Mouse (Mus musculus) neural tube, embryonic 11.5 days (tissue): Measurements from ENCODE around the gene Gas2l3. TPM values are rescaled to one million over a fixed set of nuclear protein-coding genes. Genes with fewer than 3 reads are reported as not detected.

Source experiments
- ATAC-seq: fragments of 200-750 bp; cut with Nextera tagmentation; 2 replicates; pipeline ENCODE4 v1.8.0; 2017; ENCODE audit warnings: moderate number of reproducible peaks, mild to moderate bottlenecking, moderate TSS enrichment, moderate library complexity; ENCODE audit not compliant: insufficient read depth, low FRiP score, low TSS enrichment
- DNase-seq: peaks from one replicate; pipeline ENCODE4 v3.0.0-alpha.2; 2015; ENCODE audit warnings: low spot score
- H3K27ac ChIP-seq: fragments of 300-500 bp; sonication (generic); 2 replicates; pipeline ENCODE4 v1.5.1; 2014; ENCODE audit warnings: low read depth, mild to moderate bottlenecking, low read length
- H3K27me3 ChIP-seq: fragments of 300-500 bp; sonication (generic); 2 replicates; pipeline ENCODE4 v1.6.1; 2014; ENCODE audit warnings: mild to moderate bottlenecking, low read length, mixed read lengths; ENCODE audit not compliant: control insufficient read depth, insufficient read depth
- H3K36me3 ChIP-seq: fragments of 300-500 bp; sonication (generic); 2 replicates; pipeline ENCODE4 v1.6.1; 2014; ENCODE audit warnings: mild to moderate bottlenecking, low read length, moderate library complexity, mixed read lengths; ENCODE audit not compliant: control insufficient read depth, insufficient read depth
- H3K4me1 ChIP-seq: fragments of 300-500 bp; sonication (generic); 2 replicates; pipeline ENCODE4 v1.6.1; 2014; ENCODE audit warnings: low read length, mixed read lengths; ENCODE audit not compliant: control insufficient read depth, insufficient read depth
- H3K4me2 ChIP-seq: fragments of 300-500 bp; sonication (generic); 2 replicates; pipeline ENCODE4 v1.6.1; 2014; ENCODE audit warnings: low read depth, mild to moderate bottlenecking, moderate library complexity
- H3K4me3 ChIP-seq: fragments of 300-500 bp; sonication (generic); 2 replicates; pipeline ENCODE4 v1.5.1; 2014; ENCODE audit warnings: low read depth, low read length
- H3K9ac ChIP-seq: fragments of 300-500 bp; sonication (generic); 2 replicates; pipeline ENCODE4 v1.6.1; 2014; ENCODE audit warnings: mild to moderate bottlenecking, low read length
- H3K9me3 ChIP-seq: fragments of 300-500 bp; sonication (generic); 2 replicates; pipeline ENCODE4 v1.6.1; 2016; ENCODE audit warnings: low read length; ENCODE audit not compliant: control insufficient read depth
- WGBS: fragments of 180-500 bp; shearing (Covaris S2); extraction: QIAGEN DNeasy Blood & Tissue Kit; methylation state at CpG from one replicate; pipeline ENCODE4 v1.1.7; 2014; 5-methylcytosine and 5-hydroxymethylcytosine counted together
- polyA plus RNA-seq: library from polyadenylated mRNA; unstranded; fragments of >200 nt; fragmentation: Nextera tagmentation; extraction: Ambion mirVana; gene quantifications from 2 replicates; pipeline ENCODE4 v1.2.1, GENCODE M21; 2014

Gas2l3 gene
- polyA plus RNA-seq, 1 experiment from 2014 or later = 8.0 TPM

- no peaks in the 10 kb centered on the region for H3K36me3 ChIP-seq
- DNase-seq = no peak
- H3K4me2 ChIP-seq = no peak overlapping the region
- H3K4me3 ChIP-seq = no peak overlapping the region
- no peaks in the 10 kb centered on the region for H3K27me3 ChIP-seq
- H3K4me1 ChIP-seq = no peaks in the 10 kb centered on the region
- no peak overlapping the region for H3K27ac ChIP-seq
- ATAC-seq = no peak
- H3K9ac ChIP-seq = no peak overlapping the region
- H3K9me3 ChIP-seq = no peaks in the 10 kb centered on the region
- 88% methylated on average over 3 of the region's 3 CpGs for WGBS
Measured at GRCm38 (mm10) chr10:89458770-89459169, 15.0 kb upstream of the Gas2l3 start.

- no peak overlapping the region for H3K4me3 ChIP-seq
- H3K4me2 ChIP-seq = no peak overlapping the region
- no peak overlapping the region for H3K27ac ChIP-seq
- ATAC-seq = no peak
- no peak for DNase-seq
- no peaks in the 10 kb centered on the region for H3K9me3 ChIP-seq
- H3K9ac ChIP-seq = no peak overlapping the region
- H3K36me3 ChIP-seq = no peaks in the 10 kb centered on the region
- H3K4me1 ChIP-seq = no peaks in the 10 kb centered on the region
- 89% methylated on average over 3 of the region's 3 CpGs for WGBS
- no peaks in the 10 kb centered on the region for H3K27me3 ChIP-seq
Measured at GRCm38 (mm10) chr10:89453794-89454193, 10.0 kb upstream of the Gas2l3 start.

GRCm38 (mm10) chr10:89453068-89453641 lies 9.4 kb upstream of the Gas2l3 start:
- Histone ChIP-seq H3K4me3 (no peak overlapping the region), H3K9me3 (no peaks in the 10 kb centered on the region), H3K4me1 (no peaks in the 10 kb centered on the region), H3K27ac (no peak overlapping the region), H3K36me3 (no peaks in the 10 kb centered on the region), H3K27me3 (no peaks in the 10 kb centered on the region), H3K4me2 (no peak overlapping the region), H3K9ac (no peak overlapping the region)
- DNase-seq (no peak), ATAC-seq (no peak)
- WGBS = 84% methylated on average over 15 of the region's 15 CpGs

GRCm38 (mm10) chr10:89450411-89450810 lies 6.6 kb upstream of the Gas2l3 start:
- H3K9me3 ChIP-seq = no peaks in the 10 kb centered on the region

GRCm38 (mm10) chr10:89444381-89444780 lies 614 bp upstream of the Gas2l3 start:
- WGBS = 43% methylated on average over 3 of the region's 3 CpGs
- peak overlapping the region; percentile 55; the same call in 1 of the 2 replicates for H3K4me3 ChIP-seq

More at GRCm38 (mm10) chr10:89450411-89450810, 6.6 kb upstream of the Gas2l3 start:
- H3K9ac ChIP-seq = no peak overlapping the region
- DNase-seq = no peak
- H3K4me2 ChIP-seq = no peak overlapping the region
- H3K4me1 ChIP-seq = no peaks in the 10 kb centered on the region
- no peak overlapping the region for H3K4me3 ChIP-seq
- H3K27ac ChIP-seq = no peak overlapping the region
- ATAC-seq = no peak
- 84% methylated on average over 10 of the region's 10 CpGs for WGBS
- no peaks in the 10 kb centered on the region for H3K27me3 ChIP-seq
- H3K36me3 ChIP-seq = no peaks in the 10 kb centered on the region

GRCm38 (mm10) chr10:89443115-89443622 lies 598 bp downstream of the Gas2l3 start:
- Histone ChIP-seq H3K27ac (no peak overlapping the region), H3K4me1 (no peaks in the 10 kb centered on the region), H3K9ac (peak overlapping the region; percentile 27), H3K4me3 (peak overlapping the region; percentile 55), H3K9me3 (no peaks in the 10 kb centered on the region), H3K4me2 (peak overlapping the region; percentile 89), H3K27me3 (0 out of 2 replicates have a peak, but pooled peaks cover 4% of the 10 kb centered on the region), H3K36me3 (no peaks in the 10 kb centered on the region)
- WGBS = under 1% methylated on average over 17 of the region's 17 CpGs
- ATAC-seq = no peak
- no peak for DNase-seq

More at GRCm38 (mm10) chr10:89444381-89444780, 614 bp upstream of the Gas2l3 start:
- H3K9me3 ChIP-seq = no peaks in the 10 kb centered on the region
- no peak for DNase-seq
- no peaks in the 10 kb centered on the region for H3K4me1 ChIP-seq
- H3K9ac ChIP-seq = no peak overlapping the region
- no peak for ATAC-seq
- H3K4me2 ChIP-seq = peak overlapping the region; percentile 89
- no peaks in the 10 kb centered on the region for H3K27me3 ChIP-seq
- no peaks in the 10 kb centered on the region for H3K36me3 ChIP-seq
- H3K27ac ChIP-seq = no peak overlapping the region

- Histone ChIP-seq H3K27ac (no peak overlapping the region), H3K4me3 (peak overlapping the region; percentile 55), H3K27me3 (0 out of 2 replicates have a peak, but pooled peaks cover 4% of the 10 kb centered on the region), H3K4me1 (no peaks in the 10 kb centered on the region), H3K36me3 (no peaks in the 10 kb centered on the region), H3K9me3 (no peaks in the 10 kb centered on the region), H3K4me2 (peak overlapping the region; percentile 89), H3K9ac (no peak overlapping the region; the same call in 1 of the 2 replicates)
- 33% methylated on average over 4 of the region's 4 CpGs for WGBS
- DNase-seq (no peak), ATAC-seq (no peak)
Measured at GRCm38 (mm10) chr10:89442640-89443039, 1.1 kb downstream of the Gas2l3 start.

GRCm38 (mm10) chr10:89441961-89442360 lies 1.8 kb downstream of the Gas2l3 start:
- H3K4me2 ChIP-seq = no peak overlapping the region
- DNase-seq = no peak
- H3K9ac ChIP-seq = no peak overlapping the region
- WGBS = 91% methylated on average over 3 of the region's 3 CpGs
- no peak overlapping the region for H3K27ac ChIP-seq
- ATAC-seq = no peak
- peaks cover 6% of the 10 kb centered on the region; the same call in 1 of the 2 replicates for H3K27me3 ChIP-seq
- H3K36me3 ChIP-seq = no peaks in the 10 kb centered on the region
- no peaks in the 10 kb centered on the region for H3K4me1 ChIP-seq
- H3K9me3 ChIP-seq = no peaks in the 10 kb centered on the region
- H3K4me3 ChIP-seq = no peak overlapping the region

- no peaks in the 10 kb centered on the region for H3K4me1 ChIP-seq
- no peak overlapping the region for H3K9ac ChIP-seq
- no peak overlapping the region for H3K4me3 ChIP-seq
- DNase-seq (no peak), ATAC-seq (no peak)
- peaks cover 13% of the 10 kb centered on the region for H3K27me3 ChIP-seq
- no peak overlapping the region for H3K4me2 ChIP-seq
- H3K36me3 ChIP-seq = no peaks in the 10 kb centered on the region
- no peak overlapping the region for H3K27ac ChIP-seq
- no peaks in the 10 kb centered on the region for H3K9me3 ChIP-seq
- 89% methylated on average over 7 of the region's 7 CpGs for WGBS
Measured at GRCm38 (mm10) chr10:89439380-89439779, 4.4 kb downstream of the Gas2l3 start.
